Mouse (Mus musculus): ENCODE data around the gene Gucd1.
"Not testable (repeated sequence)": the region's sequence is repeated elsewhere in the genome, so short reads cannot be mapped to it uniquely, and the experiment has no call there.

The Gucd1 gene

DNA sequence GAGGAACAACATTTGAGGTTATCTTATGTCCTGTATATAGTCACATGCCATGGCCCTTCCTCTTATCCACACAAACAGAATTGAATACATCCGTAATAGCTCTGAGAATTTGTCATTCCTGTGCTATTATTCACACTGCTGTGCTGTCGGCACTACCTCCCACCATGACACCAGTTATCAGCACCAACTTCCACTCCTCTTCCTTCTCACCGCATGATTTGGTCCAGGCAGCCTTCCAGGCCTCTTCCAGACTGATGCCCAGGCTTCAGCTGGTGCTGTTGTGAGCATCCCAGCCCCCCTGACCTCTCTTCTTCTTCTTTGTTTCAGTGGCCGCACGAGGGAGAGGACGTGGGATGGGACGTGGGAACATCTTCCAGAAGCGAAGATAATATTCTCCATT is 17.2 kb upstream of the Gucd1 start:
- DNase-seq = peak; percentile 86 to 91

DNA sequence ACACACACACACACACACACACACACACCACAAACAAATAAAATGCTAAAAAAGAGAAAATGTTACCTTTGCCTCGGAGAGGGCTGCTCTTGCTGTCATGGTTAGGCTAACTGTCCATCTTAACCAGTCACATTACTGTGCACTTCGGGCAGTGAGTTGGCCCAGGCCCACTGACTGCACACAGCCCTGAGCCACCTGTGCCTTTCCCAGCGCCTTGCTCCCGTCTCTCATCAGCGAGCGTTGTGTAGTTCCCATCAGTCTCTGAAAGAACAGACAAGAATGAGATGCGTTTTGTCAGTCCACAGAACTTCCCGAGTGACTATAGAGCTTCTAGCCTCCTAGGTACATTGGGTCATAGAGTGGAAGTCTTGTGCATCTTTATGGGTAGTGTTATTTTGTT is 16.4 kb upstream of the Gucd1 start:
- DNase-seq = no peak

DNA sequence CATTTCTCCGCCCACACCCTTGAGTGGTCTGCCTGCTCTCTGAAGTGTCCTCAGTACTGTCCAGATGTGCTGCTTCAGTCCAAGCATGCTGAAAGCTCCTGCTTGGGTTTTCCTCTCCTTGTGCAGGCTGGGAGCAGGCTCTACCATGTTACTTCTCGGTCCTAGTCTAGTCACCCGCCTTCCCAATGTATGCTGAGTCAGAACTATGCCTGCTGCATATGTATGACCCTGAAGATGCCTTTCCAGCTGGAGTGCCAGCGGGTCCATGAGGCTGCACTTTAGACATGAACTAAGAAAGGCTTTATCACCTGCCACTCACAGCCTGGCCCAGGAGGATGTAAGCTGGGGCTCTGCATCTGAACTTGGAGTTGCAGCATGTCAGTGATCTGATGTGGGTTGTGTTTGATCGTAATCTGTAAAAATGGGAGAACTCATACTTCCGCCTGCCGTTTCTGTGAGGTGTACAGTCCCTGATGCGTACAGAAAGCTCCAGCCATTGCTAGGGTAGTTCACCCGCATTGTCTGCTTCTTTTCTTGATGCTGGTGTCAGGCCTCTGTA is 13.8 kb upstream of the Gucd1 start:
- DNase-seq = no peak

DNA sequence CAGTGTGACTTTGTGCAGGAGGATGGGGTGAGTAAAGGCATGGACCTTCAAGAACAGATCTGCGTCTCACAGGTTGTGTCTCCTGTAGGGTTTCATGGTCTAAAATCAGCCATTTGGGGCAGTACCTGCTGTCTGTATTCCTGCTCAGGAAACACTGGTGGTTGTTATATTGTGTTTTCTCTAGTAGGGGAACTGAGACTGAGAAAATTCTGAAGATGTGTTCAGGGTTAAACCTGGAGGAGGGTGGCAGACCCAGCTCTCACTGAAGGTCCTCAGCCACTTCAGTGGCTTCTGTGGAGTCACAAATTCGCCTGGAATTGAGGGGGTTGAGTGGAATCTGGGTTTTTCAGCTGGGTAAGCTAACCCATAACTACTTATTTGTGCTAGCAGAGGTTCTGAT is 12.6 kb upstream of the Gucd1 start:
- DNase-seq = no peak

DNA sequence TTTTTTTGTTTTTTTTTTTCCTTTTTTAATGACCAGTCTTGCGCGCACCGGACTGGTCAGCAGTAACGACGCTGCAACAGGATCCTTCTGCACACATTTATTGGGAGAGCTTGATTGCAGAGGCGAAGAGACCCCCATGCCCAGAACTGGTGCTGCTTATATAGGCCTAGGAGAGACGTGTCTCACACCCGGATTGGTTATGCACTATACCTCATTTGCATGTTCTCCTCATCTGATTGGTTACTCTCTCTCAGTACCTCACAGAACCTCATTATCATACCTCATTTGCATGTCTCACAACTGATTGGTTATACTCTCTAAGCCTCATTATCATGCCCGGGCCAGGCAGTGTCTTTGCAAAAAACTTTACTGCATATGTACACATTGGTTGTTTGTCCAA is 7.7 kb upstream of the Gucd1 start:
- not testable (repeated sequence) for DNase-seq

DNA sequence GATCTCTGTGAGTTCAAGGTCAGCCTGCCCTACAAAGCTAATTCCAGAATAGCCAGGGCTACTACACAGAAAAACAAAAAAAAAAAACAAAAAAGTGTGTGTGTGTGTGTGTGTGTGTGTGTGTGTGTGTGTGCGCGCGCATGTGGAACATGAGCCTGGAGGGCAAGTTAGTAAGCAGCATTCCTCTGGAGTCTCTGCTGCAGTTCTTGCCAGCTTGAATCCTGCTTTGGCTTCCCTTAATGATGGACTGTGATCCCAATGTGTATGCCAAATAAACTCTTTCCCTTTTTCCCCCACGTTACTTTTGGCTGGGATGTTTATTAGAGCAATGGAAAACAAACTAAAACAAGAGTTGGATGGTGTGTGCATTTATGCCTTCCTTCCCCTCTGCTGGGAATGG is 3.9 kb upstream of the Gucd1 start:
- DNase-seq = no peak

DNA sequence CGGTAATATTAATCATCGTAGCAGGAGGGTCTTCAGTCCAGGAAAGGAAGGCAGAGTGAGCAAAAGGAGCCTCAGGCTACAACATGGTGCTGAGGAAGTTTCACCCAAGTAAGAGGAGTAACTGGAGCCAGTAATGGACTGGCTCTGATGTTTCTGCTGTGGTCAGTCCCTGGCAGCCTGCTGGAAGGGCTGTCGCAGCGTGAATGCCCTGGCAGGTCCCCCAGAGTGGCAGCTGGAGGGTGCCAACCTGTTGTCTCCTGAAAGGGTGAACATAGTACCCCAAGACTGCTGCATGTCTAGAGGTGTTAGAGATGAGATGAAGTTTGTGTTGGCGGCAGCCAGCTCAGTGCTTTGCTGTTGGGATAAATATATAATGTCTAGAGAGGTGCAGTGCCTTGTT is 2.8 kb upstream of the Gucd1 start:
- DNase-seq = no peak

DNA sequence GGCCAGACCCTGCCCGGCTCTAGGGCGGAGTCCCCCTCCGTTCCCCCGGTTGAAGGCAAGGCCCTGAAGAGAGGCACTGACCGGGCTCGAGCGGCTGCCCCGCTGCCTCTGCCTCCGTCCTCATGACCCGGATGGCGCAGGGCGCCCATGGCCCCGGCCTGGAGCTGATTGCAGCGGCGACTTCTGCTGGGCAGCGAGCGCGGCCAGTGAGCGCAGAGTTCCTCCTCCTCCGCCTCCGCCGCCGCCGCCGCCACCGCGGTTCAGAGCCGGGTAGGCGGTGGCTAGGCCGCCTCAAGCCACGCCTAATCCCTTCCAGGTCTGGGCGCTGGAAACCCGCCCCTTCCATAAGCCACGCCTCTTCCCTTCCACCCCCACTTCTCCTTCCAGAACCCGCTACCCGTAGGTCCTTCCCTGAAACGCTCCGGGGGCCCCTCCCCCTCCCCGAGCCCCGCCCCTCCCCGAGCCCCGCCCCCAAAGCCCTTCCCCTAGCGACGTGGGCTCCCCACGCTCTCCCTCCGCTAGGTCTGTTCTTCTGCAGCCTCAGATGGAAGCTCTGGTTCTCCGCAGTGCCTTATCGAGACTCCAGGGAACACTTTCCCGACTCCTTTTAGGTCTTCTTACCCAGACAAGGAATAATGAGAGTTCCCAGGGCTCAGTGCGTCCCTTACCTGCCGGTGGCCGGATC is 557 bp downstream of the Gucd1 start, which contains the start of gene Snrpd3:
Gene Snrpd3 (plus strand): TSS at position 479 of the 685 bp plus-strand sequence.
- DNase-seq = peak; percentile 94 to 97

DNA sequence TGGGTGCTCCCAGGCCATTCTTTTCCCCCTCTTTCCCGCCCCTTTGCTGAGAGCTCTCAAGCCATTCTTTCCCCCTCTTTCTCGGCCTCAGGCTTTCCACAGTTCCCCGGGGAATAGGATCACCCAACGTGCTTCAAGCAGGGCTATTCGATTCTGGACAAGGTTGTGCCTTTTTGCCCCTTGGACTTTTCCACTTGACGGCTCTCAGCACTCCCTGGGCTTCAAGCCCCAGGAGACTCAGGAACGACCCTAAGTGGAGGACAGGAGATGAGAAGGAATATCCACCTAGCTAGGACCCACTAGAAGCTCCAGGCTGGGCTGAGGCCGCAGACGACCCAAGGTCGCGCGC is 1.1 kb downstream of the Gucd1 start:
- no peak for DNase-seq

DNA sequence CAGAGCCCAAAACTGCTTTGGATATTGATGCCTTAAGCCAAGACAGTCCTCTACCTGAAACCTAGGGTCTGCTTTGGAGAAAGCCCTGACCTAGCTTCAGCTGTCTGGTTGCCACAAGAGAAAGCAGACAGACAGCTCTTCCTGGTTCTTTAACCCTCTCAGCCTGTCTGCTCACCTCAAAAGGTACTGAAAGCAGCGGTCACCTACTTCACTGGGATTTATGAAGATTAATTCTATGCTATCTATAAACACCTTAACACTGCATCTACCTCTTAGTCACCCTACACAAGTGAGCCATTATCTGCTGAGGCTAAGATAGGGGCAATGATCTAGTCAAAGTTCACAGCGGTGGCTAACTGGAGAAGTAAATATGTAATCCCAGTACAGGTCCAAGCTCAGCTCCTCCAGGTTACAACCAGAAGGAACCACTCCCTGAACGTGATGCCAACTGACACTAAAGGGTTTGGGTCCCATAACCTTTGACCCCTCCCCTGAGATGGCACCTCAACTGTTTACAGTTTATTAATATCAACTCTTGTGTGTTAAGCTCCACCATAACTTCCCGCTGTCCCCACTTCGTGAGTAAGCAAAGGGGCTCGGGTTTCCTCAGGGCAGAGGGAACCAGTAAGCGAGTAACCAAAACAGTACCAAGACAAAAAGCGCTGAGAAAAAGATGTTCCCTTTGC is 1.6 kb downstream of the Gucd1 start:
- DNase-seq = peak in 1 of 2 experiments; percentile 32

DNA sequence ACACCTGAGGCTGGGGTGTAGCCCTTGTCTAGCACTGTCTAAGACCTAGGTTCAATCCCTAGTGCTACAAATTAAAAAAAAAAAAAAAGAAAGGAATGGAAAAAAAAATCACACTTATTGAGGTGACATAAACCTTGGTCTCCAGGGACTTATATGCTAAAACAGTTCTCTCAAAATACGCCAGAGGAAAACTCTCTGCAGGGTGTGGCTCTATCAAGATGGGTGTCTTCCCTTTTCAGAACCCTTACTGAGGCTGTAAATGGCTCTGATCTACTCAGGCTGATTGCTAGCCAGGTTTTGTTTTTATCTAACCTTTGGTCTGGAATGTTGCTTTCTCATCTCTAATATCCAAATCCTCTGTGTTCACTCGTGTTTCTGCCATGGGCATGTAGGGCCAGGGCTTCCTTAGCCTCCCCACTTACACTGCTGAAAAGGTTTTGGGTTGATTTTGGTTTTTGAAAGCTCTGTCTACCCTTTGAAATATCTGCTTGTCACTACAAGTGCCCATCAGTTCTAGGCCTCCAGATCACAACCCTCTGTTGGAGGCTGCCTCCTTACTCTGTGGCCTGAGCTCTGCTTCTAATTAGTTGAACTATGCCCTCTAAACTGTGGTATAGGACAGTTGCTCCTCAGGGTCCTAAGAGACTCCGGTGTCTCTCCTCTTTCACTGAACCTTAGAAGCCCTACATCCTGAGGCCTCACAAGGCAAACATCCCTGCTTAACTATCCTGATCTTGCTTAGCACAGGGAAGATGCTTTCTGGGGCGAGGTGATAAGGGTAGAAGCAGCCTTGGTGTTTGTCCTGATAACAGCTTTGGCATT is 2.3 kb downstream of the Gucd1 start:
- DNase-seq = no peak

DNA sequence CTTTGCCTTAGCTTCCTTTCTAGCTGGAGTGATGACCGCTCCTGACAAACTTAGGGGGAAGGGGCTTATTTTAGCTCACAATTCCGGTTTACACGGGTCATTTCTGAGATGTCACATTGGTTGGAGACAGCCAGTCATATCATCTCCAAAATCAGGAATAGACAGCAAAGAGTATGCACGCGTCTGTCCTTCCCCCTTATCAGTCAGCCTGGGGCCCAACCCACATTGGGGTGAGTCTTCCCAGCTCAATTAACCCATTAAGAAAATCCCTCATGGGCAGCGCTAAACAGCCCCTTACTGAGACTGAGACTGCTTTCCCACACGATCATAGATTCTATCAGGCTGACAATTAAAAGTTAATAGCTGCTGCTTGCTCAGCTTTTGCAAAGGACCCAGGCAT is 3.4 kb downstream of the Gucd1 start:
- no peak for DNase-seq

DNA sequence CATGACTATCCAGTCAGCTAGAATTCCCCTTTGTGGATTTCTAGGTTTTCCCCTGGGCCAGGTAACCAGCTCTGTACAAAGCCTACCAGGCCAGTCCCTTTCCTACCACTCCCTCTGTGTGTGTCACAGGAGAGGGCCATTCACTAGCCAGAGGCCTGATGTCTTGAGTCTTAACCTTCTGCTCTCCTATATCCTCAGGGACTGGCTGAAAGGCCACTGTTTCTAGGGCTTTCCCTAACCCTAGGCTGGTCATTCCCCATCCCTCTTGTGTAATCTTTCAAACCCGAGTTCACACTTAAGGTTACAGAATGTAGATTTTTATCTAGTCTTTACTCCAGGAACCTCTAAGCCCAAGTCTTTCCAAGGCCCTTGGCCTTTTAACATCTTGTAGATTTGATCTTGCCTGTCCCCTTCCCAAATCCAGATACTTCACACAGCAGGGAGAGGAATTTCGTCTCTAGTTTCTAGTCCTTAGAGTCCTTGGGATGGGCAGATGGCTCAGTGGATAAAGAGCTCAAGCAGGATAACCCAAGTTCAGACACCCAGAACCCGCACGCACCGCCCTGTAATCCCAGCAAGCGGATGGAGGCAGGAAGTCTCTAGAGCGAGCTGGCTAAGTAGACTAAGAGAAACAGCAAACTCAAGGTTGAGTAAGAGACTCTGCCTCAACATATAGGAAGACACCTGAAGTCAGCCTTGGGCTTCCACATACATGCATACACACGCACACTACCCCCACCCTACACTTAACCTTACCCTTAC is 4.3 kb downstream of the Gucd1 start:
- no peak for DNase-seq

DNA sequence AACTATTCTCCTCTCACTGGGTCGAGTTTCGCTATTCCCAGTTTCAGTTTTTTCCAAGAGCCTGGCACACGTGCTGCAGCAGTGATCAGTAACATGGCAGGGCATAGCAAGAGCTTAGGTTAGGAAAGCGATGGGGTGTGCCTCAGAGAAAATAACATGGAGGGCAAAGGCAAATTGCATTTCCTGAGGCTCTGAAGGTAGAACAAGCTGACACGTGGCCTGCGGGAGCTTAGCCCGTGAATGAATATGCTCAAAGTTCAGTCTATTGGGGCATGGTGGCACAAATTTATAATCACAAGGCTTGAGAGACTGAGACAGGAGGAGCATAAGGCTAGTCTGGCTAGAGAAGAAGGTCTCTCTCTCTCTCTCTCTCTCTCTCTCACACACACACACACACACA is 5.0 kb downstream of the Gucd1 start:
- DNase-seq = no peak

DNA sequence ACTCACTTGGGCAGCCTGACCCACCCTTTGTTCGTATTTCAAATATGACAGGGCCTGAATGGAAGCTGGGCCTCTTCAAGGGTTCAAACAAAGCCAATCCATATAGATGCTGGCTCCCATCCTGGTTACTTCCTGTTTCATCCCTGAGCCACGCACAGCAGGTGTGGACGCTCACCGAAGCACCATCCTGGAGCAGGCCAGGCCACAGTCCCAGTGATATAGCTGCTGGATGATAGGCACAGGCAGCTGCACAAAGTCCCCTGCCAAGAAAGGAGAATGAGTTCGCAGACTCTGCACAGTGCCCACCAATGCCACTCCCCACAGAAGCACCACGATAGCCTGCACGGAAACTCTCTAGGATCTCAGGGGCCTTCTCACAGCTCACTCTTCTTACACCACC is 5.9 kb downstream of the Gucd1 start:
- DNase-seq = no peak

DNA sequence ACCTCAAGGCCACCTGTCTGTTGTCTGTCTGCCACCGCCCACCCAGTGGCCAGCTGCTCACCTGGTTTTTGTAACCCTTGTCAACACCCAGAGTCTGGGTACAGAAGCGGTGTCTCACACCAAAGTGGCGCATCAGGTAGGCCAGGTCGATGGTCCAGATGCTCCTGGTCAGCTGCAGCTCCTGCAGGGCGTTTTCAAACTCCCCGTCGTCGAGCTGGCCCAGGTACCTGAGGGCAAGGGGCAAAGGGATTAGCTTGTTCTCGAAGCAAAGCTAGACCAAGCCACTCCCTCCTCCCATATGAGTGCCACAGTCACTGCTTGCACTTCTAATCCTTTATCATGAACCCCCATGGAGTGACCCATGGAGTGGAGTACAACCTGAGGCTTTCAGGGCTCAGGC is 6.7 kb downstream of the Gucd1 start:
- DNase-seq = peak in 1 of 2 experiments; percentile 38

DNA sequence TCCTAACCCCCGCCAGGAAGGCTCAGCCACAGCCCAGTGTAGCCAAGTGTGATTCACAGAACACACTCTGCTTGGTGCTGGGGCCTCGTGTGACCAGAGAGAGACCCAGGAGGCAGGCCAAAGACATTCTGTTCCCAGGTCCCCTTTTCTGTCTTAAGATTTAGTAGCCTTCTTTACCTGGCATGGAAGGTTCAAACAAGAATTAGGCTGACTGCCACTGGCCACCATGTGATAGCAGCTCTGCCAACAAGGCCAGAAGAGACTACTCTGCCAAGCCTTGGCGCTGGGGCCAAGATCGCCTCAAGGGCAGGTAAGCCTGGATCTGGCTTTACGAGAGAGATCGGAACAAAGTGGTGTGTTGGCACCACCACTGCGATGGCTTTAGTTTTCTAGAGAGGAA is 7.3 kb downstream of the Gucd1 start:
- peak; percentile 91 for DNase-seq

DNA sequence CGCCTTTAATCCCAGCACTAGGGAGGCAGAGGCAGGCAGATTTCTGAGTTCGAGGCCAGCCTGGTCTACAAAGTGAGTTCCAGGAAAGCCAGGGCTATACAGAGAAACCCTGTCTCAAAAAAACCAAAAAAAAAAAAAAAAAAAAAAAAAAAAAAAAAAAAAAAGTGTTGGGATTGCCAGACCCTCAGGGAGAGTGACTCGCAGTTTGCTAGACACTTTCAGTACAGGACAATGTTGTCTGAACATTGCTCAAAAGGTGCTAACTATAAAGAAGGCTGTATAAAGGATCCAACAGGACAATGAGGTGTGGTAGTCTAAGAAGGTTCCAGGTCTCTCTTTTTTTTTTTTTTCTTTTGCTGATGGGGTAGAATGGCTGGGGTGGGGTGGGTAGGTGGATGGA is 11.8 kb downstream of the Gucd1 start:
- not testable (repeated sequence) for DNase-seq

DNA sequence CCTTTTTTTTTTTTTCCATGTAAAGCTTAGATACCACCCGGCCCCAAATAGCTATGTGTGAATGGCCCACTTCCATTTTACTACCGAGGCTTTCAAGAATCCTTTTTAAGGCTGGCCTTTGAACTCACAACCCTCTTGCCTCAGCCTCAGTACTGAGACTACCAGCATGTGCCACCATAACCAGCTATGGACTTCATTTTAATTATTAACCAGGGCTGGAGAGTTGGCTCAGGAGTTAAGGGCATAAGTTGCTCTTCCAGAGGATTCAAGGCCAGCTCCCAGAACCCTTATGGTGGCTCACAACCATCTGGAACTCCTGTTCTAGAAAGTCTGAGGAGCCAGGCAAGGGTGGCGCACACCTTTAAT is 12.7 kb downstream of the Gucd1 start:
- no peak for DNase-seq

DNA sequence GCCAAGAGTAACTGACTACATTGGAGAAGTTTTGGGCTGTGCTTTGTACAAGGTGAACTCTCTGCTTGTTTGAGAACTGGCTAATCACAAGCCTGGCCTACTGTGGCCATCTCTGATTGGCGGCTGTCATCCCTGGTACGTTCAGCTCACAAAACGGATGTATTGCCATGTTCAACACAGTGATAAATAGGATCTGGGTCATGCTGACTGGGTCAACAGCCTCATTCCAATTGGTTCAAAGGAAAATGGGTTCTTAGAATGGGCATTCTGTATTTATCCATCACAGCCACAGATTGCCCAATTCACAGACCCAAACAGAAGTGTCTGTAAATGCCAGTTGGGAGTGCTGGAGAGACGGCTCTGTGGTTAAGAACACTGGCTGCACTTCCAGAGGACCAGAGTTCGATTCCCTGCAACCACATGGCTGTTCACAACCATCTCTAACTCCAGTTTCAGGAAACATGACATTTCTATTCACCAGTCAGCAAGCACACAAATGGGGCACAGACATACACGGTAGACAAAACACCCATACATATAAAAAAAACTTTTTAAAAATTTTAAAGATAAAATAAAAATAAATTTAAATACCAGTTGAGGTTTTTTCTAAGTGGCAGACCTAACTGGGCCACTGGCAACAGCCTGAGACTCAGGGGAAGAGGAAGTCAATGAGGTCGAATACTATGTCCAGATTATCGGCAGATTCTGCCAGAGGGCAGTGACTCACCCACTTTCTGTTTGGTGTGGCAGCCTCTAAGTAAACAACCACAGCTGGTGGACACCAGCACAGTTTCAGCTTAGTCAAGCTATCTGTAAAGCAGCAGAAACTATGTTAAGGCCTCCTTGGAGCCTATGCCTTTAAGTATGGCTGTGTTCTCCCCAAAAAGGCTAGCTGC is 13.3 kb downstream of the Gucd1 start:
- no peak for DNase-seq

DNA sequence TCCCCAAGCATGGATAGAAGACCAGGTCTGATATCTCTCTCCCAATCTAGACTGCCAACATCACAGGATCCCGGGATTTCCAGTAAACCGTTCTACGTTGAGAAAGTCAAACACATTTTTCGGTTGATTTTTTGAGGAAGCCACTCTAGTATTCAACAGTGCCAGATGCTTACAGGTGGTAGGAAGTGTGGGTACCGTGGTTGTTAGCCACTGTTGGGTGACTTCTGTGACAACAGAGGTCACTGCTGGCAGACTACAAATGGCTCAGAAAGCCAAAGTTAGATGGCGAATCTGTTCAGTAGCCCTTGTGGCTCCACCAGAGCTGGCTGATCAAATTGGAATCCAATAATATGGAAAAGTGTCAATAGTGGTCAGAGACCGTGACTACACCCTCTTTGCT is 14.1 kb downstream of the Gucd1 start:
- no peak for DNase-seq

DNA sequence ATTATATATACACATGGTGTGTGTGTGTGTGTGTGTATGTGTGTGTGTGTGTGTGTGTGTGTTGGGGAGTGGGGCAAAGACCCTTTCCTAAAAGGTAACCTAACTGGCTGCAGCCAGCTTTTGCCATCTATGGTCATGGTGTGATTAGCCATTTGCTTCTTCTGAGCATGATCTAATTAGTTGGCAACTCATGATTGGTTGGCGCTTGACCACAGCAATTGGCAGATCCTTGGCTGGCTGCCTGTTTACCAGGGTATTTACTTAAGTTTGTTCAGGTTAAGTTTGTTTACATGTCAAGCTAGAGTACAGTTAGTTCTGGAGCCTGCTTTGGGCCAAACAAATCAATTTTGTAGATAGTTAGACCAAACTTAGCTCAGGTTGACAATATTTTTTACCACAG is 16.1 kb downstream of the Gucd1 start:
- peak; percentile 46 for DNase-seq

All from cerebellum, postnatal 10 days (tissue).